Comparison of ENCODE assay signal across 29 mouse cellular contexts in the genomic region with DNA sequence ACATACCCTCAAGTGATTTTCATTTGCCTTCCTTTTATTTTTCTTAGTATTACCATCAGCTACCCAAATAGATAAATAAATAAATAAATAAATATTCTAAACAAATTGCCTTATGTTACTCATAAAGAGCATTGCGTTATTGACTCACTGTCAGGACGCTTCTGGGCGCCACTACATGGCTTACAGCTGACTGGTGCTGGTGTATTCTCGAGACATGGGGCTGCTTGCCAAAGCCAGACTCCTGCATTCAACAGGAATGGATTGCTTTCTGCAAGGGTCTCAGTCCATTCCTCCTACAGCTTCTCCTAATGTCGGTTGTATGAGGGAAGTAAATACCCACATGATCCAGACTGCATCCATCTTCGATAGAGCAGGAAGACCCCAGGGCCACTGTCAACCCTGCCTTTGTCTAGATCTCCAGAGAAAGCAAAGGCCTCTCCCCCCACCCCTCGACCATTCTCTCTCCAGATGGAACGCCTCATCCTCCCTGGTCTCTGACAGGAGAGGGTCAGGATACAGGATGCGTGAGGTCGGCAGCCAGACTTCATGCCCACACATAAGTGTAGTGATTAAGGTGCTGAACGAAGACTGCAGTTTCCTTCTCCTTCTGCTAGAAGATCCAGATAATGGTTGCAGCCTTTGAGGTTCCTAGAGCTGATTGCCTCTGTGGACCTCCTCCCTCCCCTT.
DNase-seq lines count a peak whose midpoint lies in the region; ATAC-seq and TF ChIP-seq lines count a peak whose summit lies in the region.
"Had no signal": no experiment of that assay in that cellular context is flagged by ENCODE, and none has a peak within 500 bp of the region (broad histone marks: within the 10 kb centered on the region; RNA-seq: fewer than 3 reads in every experiment).

No protein-coding gene starts in this region.

- H3K27ac ChIP-seq in hindbrain, embryonic 13.5 days, result peak overlapping the region; percentile 13; the same call in 1 of the 2 replicates
- H3K27ac ChIP-seq in hindbrain, postnatal 0 days, result no peak overlapping the region
- H3K27ac ChIP-seq in lung, embryonic 16.5 days (ENCODE audit: low read length), result no peak overlapping the region
- H3K27ac ChIP-seq: embryonic facial prominence, embryonic 13.5 days; forebrain, embryonic 10.5 days; forebrain, embryonic 15.5 days; gastrocnemius, adult 2 months; heart, embryonic 13.5 days; limb, embryonic 12.5 days; liver, embryonic 15.5 days; neural tube, embryonic 12.5 days had no signal

- H3K27me3 ChIP-seq in hindbrain, embryonic 13.5 days, result no peaks in the 10 kb centered on the region
- no peaks in the 10 kb centered on the region for H3K27me3 ChIP-seq in hindbrain, postnatal 0 days (ENCODE audit: insufficient read depth, low read length)
- no peaks in the 10 kb centered on the region for H3K27me3 ChIP-seq in lung, embryonic 16.5 days (ENCODE audit: control insufficient read depth, insufficient read depth, low read depth, low read length)
- H3K27me3 ChIP-seq: embryonic facial prominence, embryonic 13.5 days; forebrain, embryonic 15.5 days; heart, embryonic 13.5 days; limb, embryonic 12.5 days; liver, embryonic 15.5 days; neural tube, embryonic 12.5 days had no signal

- H3K4me1 ChIP-seq in hindbrain, embryonic 13.5 days (replicated peaks), result peaks cover 24% of the 10 kb centered on the region
- no peaks in the 10 kb centered on the region for H3K4me1 ChIP-seq in hindbrain, postnatal 0 days (ENCODE audit: insufficient read depth, low read length)
- no peaks in the 10 kb centered on the region for H3K4me1 ChIP-seq in lung, embryonic 16.5 days (replicated peaks; ENCODE audit: control insufficient read depth, insufficient read depth, low read length)
- H3K4me1 ChIP-seq: limb, embryonic 12.5 days; liver, embryonic 15.5 days; neural tube, embryonic 12.5 days had no signal

- H3K9me3 ChIP-seq in hindbrain, embryonic 13.5 days, result no peaks in the 10 kb centered on the region
- no peaks in the 10 kb centered on the region for H3K9me3 ChIP-seq in hindbrain, postnatal 0 days (ENCODE audit: low read length)
- H3K9me3 ChIP-seq in lung, embryonic 16.5 days (ENCODE audit: control insufficient read depth, low read length), result no peaks in the 10 kb centered on the region
- H3K9me3 ChIP-seq: embryonic facial prominence, embryonic 13.5 days; forebrain, embryonic 10.5 days; forebrain, embryonic 15.5 days; heart, embryonic 13.5 days; limb, embryonic 12.5 days; liver, embryonic 15.5 days; neural tube, embryonic 12.5 days had no signal

- H3K4me2 ChIP-seq in hindbrain, embryonic 13.5 days, result no peak overlapping the region
- no peak overlapping the region for H3K4me2 ChIP-seq in hindbrain, postnatal 0 days (ENCODE audit: low read depth, low read length)
- no peak overlapping the region for H3K4me2 ChIP-seq in lung, embryonic 16.5 days (ENCODE audit: low read depth, low read length)
- H3K4me2 ChIP-seq: embryonic facial prominence, embryonic 13.5 days; forebrain, embryonic 15.5 days; heart, embryonic 13.5 days; limb, embryonic 12.5 days; liver, embryonic 15.5 days; midbrain, embryonic 11.5 days; neural tube, embryonic 12.5 days had no signal

- DNase-seq in hindbrain, postnatal 0 days (ENCODE audit: low spot score), result no peak
- DNase-seq in kidney, postnatal 10 days, result peak; percentile 37
- no peak for DNase-seq in kidney, adult 18-20 months
- DNase-seq in lung, postnatal 14 days, result no peak
- peak; percentile 25 for DNase-seq in embryo, embryonic 11 days
- DNase-seq: adrenal gland, postnatal 25 days; B cell, adult 2 months; cerebellum, adult 18-20 months; gastrocnemius, adult 2 months; gastrocnemius, postnatal 36 days; heart, adult 18-20 months; heart, postnatal 10 days; layer of hippocampus, adult 9-11 months; right cerebral cortex, adult 18-20 months; spleen, adult 18-20 months; thymus, postnatal 14 days had no signal

- ATAC-seq in hindbrain, embryonic 13.5 days (ENCODE audit: low FRiP score), result no peak
- ATAC-seq in hindbrain, postnatal 0 days, result no peak
- ATAC-seq in lung, embryonic 16.5 days (ENCODE audit: low read depth), result peak; percentile 74
- no peak for ATAC-seq in megakaryocyte-erythroid progenitor cell, adult 5-6 weeks (replicated peaks; ENCODE audit: low FRiP score, low TSS enrichment, poor library complexity, severe bottlenecking)
- ATAC-seq: forebrain, embryonic 15.5 days; intestine, embryonic 16.5 days had no signal

- TF ChIP-seq CTCF in hindbrain, postnatal 0 days (IDR thresholded peaks at IDR 0.05; ENCODE audit: low read depth), result no peak

- H3K4me3 ChIP-seq in hindbrain, embryonic 13.5 days, result no peak overlapping the region
- H3K4me3 ChIP-seq in hindbrain, postnatal 0 days (ENCODE audit: low read length), result no peak overlapping the region
- no peak overlapping the region for H3K4me3 ChIP-seq in lung, embryonic 16.5 days (ENCODE audit: low read length)
- H3K4me3 ChIP-seq: embryonic facial prominence, embryonic 13.5 days; forebrain, embryonic 10.5 days; forebrain, embryonic 15.5 days; gastrocnemius, adult 2 months; heart, embryonic 13.5 days; limb, embryonic 12.5 days; liver, embryonic 15.5 days; myocyte; neural tube, embryonic 12.5 days had no signal

- H3K36me3 ChIP-seq in hindbrain, embryonic 13.5 days, result no peaks in the 10 kb centered on the region
- no peaks in the 10 kb centered on the region for H3K36me3 ChIP-seq in hindbrain, postnatal 0 days (ENCODE audit: insufficient read depth, low read length)
- H3K36me3 ChIP-seq in lung, embryonic 16.5 days (ENCODE audit: control insufficient read depth, insufficient read depth, low read length), result no peaks in the 10 kb centered on the region
- H3K36me3 ChIP-seq: embryonic facial prominence, embryonic 13.5 days; forebrain, embryonic 10.5 days; forebrain, embryonic 15.5 days; heart, embryonic 13.5 days; limb, embryonic 12.5 days; liver, embryonic 15.5 days; neural tube, embryonic 12.5 days had no signal

- H3K9ac ChIP-seq in hindbrain, embryonic 13.5 days, result no peak overlapping the region
- H3K9ac ChIP-seq in hindbrain, postnatal 0 days (replicated peaks; ENCODE audit: low read length), result no peak overlapping the region
- H3K9ac ChIP-seq in lung, embryonic 16.5 days (ENCODE audit: low read length), result no peak overlapping the region
- H3K9ac ChIP-seq: embryonic facial prominence, embryonic 13.5 days; forebrain, embryonic 15.5 days; heart, embryonic 13.5 days; limb, embryonic 12.5 days; liver, embryonic 15.5 days; neural tube, embryonic 12.5 days had no signal

- WGBS in hindbrain, embryonic 13.5 days, result 65% methylated on average over 11 of the region's 11 CpGs
- 68% methylated on average over 11 of the region's 11 CpGs for WGBS in hindbrain, postnatal 0 days
- 41% methylated on average over 11 of the region's 11 CpGs for WGBS in lung, embryonic 16.5 days

Comparison
In these comparisons a context has a peak if more than half of its experiments do, and no peak if none do; other contexts are left out.
1. DNase-seq: peak in kidney, postnatal 10 days (single experiment) and embryo, embryonic 11 days (single experiment); none in hindbrain, postnatal 0 days (single experiment), kidney, adult 18-20 months (single experiment) and lung, postnatal 14 days (single experiment).